ENCODE assay signal across 11 mouse cellular contexts in the genomic region with DNA sequence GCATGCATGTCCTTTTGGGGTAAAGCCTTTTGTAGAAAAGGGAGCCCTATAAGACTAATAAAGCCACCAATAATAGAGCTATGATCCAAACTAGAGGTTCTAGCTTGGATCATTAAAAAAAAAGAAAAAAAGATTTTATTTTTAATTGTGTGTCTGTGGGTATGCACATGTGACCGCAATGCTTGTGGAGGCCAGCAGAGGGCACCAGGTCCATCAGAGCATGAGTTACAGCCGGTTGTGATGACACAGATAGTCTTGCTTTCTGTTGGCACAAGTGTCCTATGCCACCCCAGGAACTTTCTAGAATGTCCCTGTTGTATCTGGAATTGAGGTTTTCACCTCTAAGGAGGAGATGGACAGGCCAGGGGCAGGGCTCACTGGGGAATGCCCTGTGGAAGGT. TPM values are rescaled to one million over a fixed set of nuclear protein-coding genes. Genes with fewer than 3 reads are reported as not detected.
DNase-seq lines count a peak whose midpoint lies in the region; ATAC-seq and TF ChIP-seq lines count a peak whose summit lies in the region.
"Had no signal": no experiment of that assay in that cellular context is flagged by ENCODE, and none has a peak within 500 bp of the region (broad histone marks: within the 10 kb centered on the region; RNA-seq: fewer than 3 reads in every experiment).

No protein-coding gene starts in this region.

- WGBS in liver, embryonic 12.5 days (ENCODE audit: insufficient replicate concordance): 87% methylated on average over 2 of the region's 2 CpGs
- WGBS in liver, embryonic 14.5 days (ENCODE audit: insufficient replicate concordance): 88% methylated on average over 2 of the region's 2 CpGs
- 91% methylated on average over 2 of the region's 2 CpGs for WGBS in hindbrain, embryonic 13.5 days

- peaks cover 38% of the 10 kb centered on the region for H3K4me1 ChIP-seq in liver, embryonic 12.5 days
- no peaks in the 10 kb centered on the region for H3K4me1 ChIP-seq in liver, embryonic 14.5 days (replicated peaks; ENCODE audit: control insufficient read depth in 2 of 2, insufficient read depth in 2 of 2, low read length in 1 of 2)
- peaks cover 9% of the 10 kb centered on the region for H3K4me1 ChIP-seq in hindbrain, embryonic 13.5 days (replicated peaks)

- peak; percentile 40 for DNase-seq in liver
- peak; percentile 62 for DNase-seq in ES-CJ7 (ENCODE audit: low read depth, low spot score)
- no peak for DNase-seq in liver, embryonic 14.5 days (ENCODE audit: low read depth in 3 of 3, low spot score in 3 of 3)
- DNase-seq in embryo, embryonic 10 days (ENCODE audit: low spot score): no peak
- DNase-seq in ovary, postnatal 36 days (ENCODE audit: low spot score): no peak
- DNase-seq: cerebellum, adult 9-10 months; gastrocnemius, postnatal 25 days had no signal

- H3K36me3 ChIP-seq in liver, embryonic 12.5 days: peaks cover 53% of the 10 kb centered on the region
- peaks cover 61% of the 10 kb centered on the region for H3K36me3 ChIP-seq in C2C12 (ENCODE audit: control insufficient read depth, insufficient read depth)
- peaks cover under 1% of the 10 kb centered on the region for H3K36me3 ChIP-seq in liver, embryonic 14.5 days (replicated peaks; ENCODE audit: control insufficient read depth, insufficient read depth, low read depth)
- peaks cover 16% of the 10 kb centered on the region for H3K36me3 ChIP-seq in hindbrain, embryonic 13.5 days

- no peak overlapping the region for H3ac ChIP-seq in C2C12 (ENCODE audit: control insufficient read depth, insufficient read length, low read depth)

- H3K27ac ChIP-seq in liver, embryonic 12.5 days: no peak overlapping the region
- no peak overlapping the region for H3K27ac ChIP-seq in liver, embryonic 14.5 days
- no peak overlapping the region for H3K27ac ChIP-seq in hindbrain, embryonic 13.5 days

- no peak for ATAC-seq in liver, embryonic 12.5 days
- ATAC-seq in liver, embryonic 14.5 days (ENCODE audit: insufficient read depth): no peak
- no peak for ATAC-seq in hindbrain, embryonic 13.5 days (ENCODE audit: low FRiP score)

- H3K9me3 ChIP-seq in liver, embryonic 12.5 days (replicated peaks): peaks cover 8% of the 10 kb centered on the region
- no peaks in the 10 kb centered on the region for H3K9me3 ChIP-seq in liver, embryonic 14.5 days (ENCODE audit: control insufficient read depth, low read length)
- H3K9me3 ChIP-seq in hindbrain, embryonic 13.5 days: no peaks in the 10 kb centered on the region; the same call in 1 of the 2 replicates

- no peak overlapping the region for H3K4me2 ChIP-seq in liver, embryonic 12.5 days
- no peak overlapping the region for H3K4me2 ChIP-seq in liver, embryonic 14.5 days (ENCODE audit: low read depth)
- no peak overlapping the region for H3K4me2 ChIP-seq in hindbrain, embryonic 13.5 days

- TF ChIP-seq EP300 in liver, embryonic 14.5 days (IDR thresholded peaks at IDR 0.05; ENCODE audit: low read depth): no peak

- no peaks in the 10 kb centered on the region for H3K27me3 ChIP-seq in liver, embryonic 12.5 days (replicated peaks)
- no peaks in the 10 kb centered on the region for H3K27me3 ChIP-seq in C2C12 (ENCODE audit: control insufficient read depth, insufficient read depth, insufficient read length)
- no peaks in the 10 kb centered on the region for H3K27me3 ChIP-seq in liver, embryonic 14.5 days (ENCODE audit: control insufficient read depth, insufficient read depth, low read length)
- H3K27me3 ChIP-seq in hindbrain, embryonic 13.5 days: peaks cover 18% of the 10 kb centered on the region

- H3K79me2 ChIP-seq in C2C12 (ENCODE audit: control insufficient read depth, insufficient read depth): peaks cover 83% of the 10 kb centered on the region

- H3K4me3 ChIP-seq in liver, embryonic 12.5 days: no peak overlapping the region
- no peak overlapping the region for H3K4me3 ChIP-seq in C2C12 (ENCODE audit: insufficient read depth, poor library complexity, severe bottlenecking)
- H3K4me3 ChIP-seq in liver, embryonic 14.5 days (ENCODE audit: insufficient read depth in 1 of 2, low read depth in 2 of 2, low read length in 2 of 2): no peak overlapping the region
- no peak overlapping the region for H3K4me3 ChIP-seq in hindbrain, embryonic 13.5 days

- peak; percentile 15 for TF ChIP-seq CTCF in C2C12 (IDR thresholded peaks at IDR 0.05; ENCODE audit: control insufficient read depth, insufficient read depth, insufficient read length)
- peak; percentile 85 for TF ChIP-seq CTCF in liver, embryonic 14.5 days (IDR thresholded peaks at IDR 0.05; ENCODE audit: low read depth)

- H3K79me3 ChIP-seq in C2C12 (ENCODE audit: low read depth): peaks cover 68% of the 10 kb centered on the region

- no peak overlapping the region for H3K9ac ChIP-seq in liver, embryonic 12.5 days
- no peak overlapping the region for H3K9ac ChIP-seq in liver, embryonic 14.5 days (replicated peaks)
- no peak overlapping the region for H3K9ac ChIP-seq in hindbrain, embryonic 13.5 days

TF ChIP-seq in C2C12, 6 proteins besides CTCF, POLR2A, EP300 and RAD21:
- no peak for TF ChIP-seq CEBPB (IDR thresholded peaks at IDR 0.05; ENCODE audit: low read depth)
- no peak for TF ChIP-seq FOSL1 (IDR thresholded peaks at IDR 0.05; ENCODE audit: insufficient read depth, low read length, poor library complexity, severe bottlenecking)
- peak; percentile 52 for TF ChIP-seq USF1 (IDR thresholded peaks at IDR 0.05; ENCODE audit: low read depth)

RNA-seq across cellular contexts. Expression of a gene that starts 5.4 kb away (rescaled TPM):
- 175 and 180 TPM in 2 replicates for polyA plus RNA-seq in liver, embryonic 12.5 days (2016; fragmentation: Nextera tagmentation; extraction: Ambion mirVana)
- polyA plus RNA-seq in C2C12 (2012; fragmentation: generic; extraction: Trizol): 741 TPM
- polyA plus RNA-seq in liver, embryonic 14.5 days (2012; rRNA removed): 54.4 and 74.7 TPM in 2 replicates
- polyA plus RNA-seq in liver, embryonic 14.5 days (2014; fragmentation: Nextera tagmentation; extraction: Ambion mirVana): 74.9 and 80.1 TPM in 2 replicates
- 81.4 TPM in 2 replicates for polyA plus RNA-seq in hindbrain, embryonic 13.5 days (2015; fragmentation: Nextera tagmentation; extraction: Ambion mirVana)

RNA-seq across cellular contexts. Expression of a gene that starts 20.7 kb away (rescaled TPM):
- 78.0 and 80.6 TPM in 2 replicates for polyA plus RNA-seq in liver, embryonic 12.5 days (2016; fragmentation: Nextera tagmentation; extraction: Ambion mirVana)
- polyA plus RNA-seq in C2C12 (2012; fragmentation: generic; extraction: Trizol): 136 TPM
- polyA plus RNA-seq in liver, embryonic 14.5 days (2012; rRNA removed): 13.6 and 44.0 TPM in 2 replicates
- 44.4 and 50.1 TPM in 2 replicates for polyA plus RNA-seq in liver, embryonic 14.5 days (2014; fragmentation: Nextera tagmentation; extraction: Ambion mirVana)
- polyA plus RNA-seq in hindbrain, embryonic 13.5 days (2015; fragmentation: Nextera tagmentation; extraction: Ambion mirVana): 136 and 140 TPM in 2 replicates

RNA-seq across cellular contexts. Expression of a gene that starts 20.8 kb away (rescaled TPM):
- 171 TPM in 2 replicates for polyA plus RNA-seq in liver, embryonic 12.5 days (2016; fragmentation: Nextera tagmentation; extraction: Ambion mirVana)
- polyA plus RNA-seq in C2C12 (2012; fragmentation: generic; extraction: Trizol): 175 TPM
- polyA plus RNA-seq in liver, embryonic 14.5 days (2012; rRNA removed): 49.1 and 79.2 TPM in 2 replicates
- polyA plus RNA-seq in liver, embryonic 14.5 days (2014; fragmentation: Nextera tagmentation; extraction: Ambion mirVana): 154 and 155 TPM in 2 replicates
- polyA plus RNA-seq in hindbrain, embryonic 13.5 days (2015; fragmentation: Nextera tagmentation; extraction: Ambion mirVana): 213 and 218 TPM in 2 replicates

RNA-seq across cellular contexts. Expression of a gene that starts 35.6 kb away (rescaled TPM):
- polyA plus RNA-seq in liver, embryonic 12.5 days (2016; fragmentation: Nextera tagmentation; extraction: Ambion mirVana): 0.05 TPM in 2 replicates
- not detected for polyA plus RNA-seq in C2C12 (2012; fragmentation: generic; extraction: Trizol)
- polyA plus RNA-seq in liver, embryonic 14.5 days (2012; rRNA removed): 0.11 TPM in 2 replicates
- 0.04 TPM in 1 of 2 replicates, not detected in the other for polyA plus RNA-seq in liver, embryonic 14.5 days (2014; fragmentation: Nextera tagmentation; extraction: Ambion mirVana)
- polyA plus RNA-seq in hindbrain, embryonic 13.5 days (2015; fragmentation: Nextera tagmentation; extraction: Ambion mirVana): not detected in 2 replicates
- polyA plus RNA-seq: neural tube, embryonic 14.5 days had no signal

RNA-seq across cellular contexts. Expression of a gene that starts 35.8 kb away (rescaled TPM):
- polyA plus RNA-seq in liver, embryonic 12.5 days (2016; fragmentation: Nextera tagmentation; extraction: Ambion mirVana): 74.5 and 75.5 TPM in 2 replicates
- 91.7 TPM for polyA plus RNA-seq in C2C12 (2012; fragmentation: generic; extraction: Trizol)
- polyA plus RNA-seq in liver, embryonic 14.5 days (2012; rRNA removed): 42.0 and 47.2 TPM in 2 replicates
- 51.5 and 57.8 TPM in 2 replicates for polyA plus RNA-seq in liver, embryonic 14.5 days (2014; fragmentation: Nextera tagmentation; extraction: Ambion mirVana)
- 249 and 252 TPM in 2 replicates for polyA plus RNA-seq in hindbrain, embryonic 13.5 days (2015; fragmentation: Nextera tagmentation; extraction: Ambion mirVana)

Comparison
In these comparisons a context has a peak if more than half of its experiments do, and no peak if none do; other contexts are left out.
1. DNase-seq: peak in liver (single experiment) and ES-CJ7 (single experiment); none in liver, embryonic 14.5 days (0 of 3), embryo, embryonic 10 days (single experiment) and ovary, postnatal 36 days (single experiment).